Mouse (Mus musculus): ENCODE results near the gene Gm7579. TPM values are rescaled to one million over a fixed set of nuclear protein-coding genes. Genes with fewer than 3 reads are reported as not detected.
"Not testable (repeated sequence)": the region's sequence is repeated elsewhere in the genome, so short reads cannot be mapped to it uniquely, and the experiment has no call there.

Gene Gm7579
- polyA plus RNA-seq, 1 experiment from 2014 or later = not detected

- H3K27ac ChIP-seq; H3K9me3 ChIP-seq; H3K27me3 ChIP-seq (ENCODE audit: insufficient read depth, poor library complexity, severe bottlenecking); DNase-seq (ENCODE audit: low spot score); H3K36me3 ChIP-seq; H3K4me1 ChIP-seq; H3K4me3 ChIP-seq: not testable (repeated sequence)
- 45% methylated on average over 3 of the region's 3 CpGs for WGBS
Observed at GRCm38 (mm10) chr7:142229871-142230270, 18.2 kb downstream of the Gm7579 start, which contains the start of gene Krtap5-5. Gene Krtap5-5 (minus strand): TSS chr7:142229971.

- WGBS = 34% methylated on average over 1 of the region's 1 CpGs
- Histone ChIP-seq H3K4me3 (no peak overlapping the region), H3K36me3 (no peaks in the 10 kb centered on the region), H3K4me1 (no peaks in the 10 kb centered on the region), H3K27me3 (ENCODE audit: insufficient read depth, poor library complexity, severe bottlenecking) (no peaks in the 10 kb centered on the region), H3K27ac (no peak overlapping the region), H3K9me3 (no peaks in the 10 kb centered on the region)
- DNase-seq (ENCODE audit: low spot score) = no peak
Observed at GRCm38 (mm10) chr7:142231540-142231939, 19.9 kb downstream of the Gm7579 start.

GRCm38 (mm10) chr7:142240978-142241377 is 29.3 kb downstream of the Gm7579 start, which contains the start of gene Gm40460:
Gene Gm40460 (minus strand): TSS chr7:142241078.
- no peak within 1 kb of the TSS for H3K27ac ChIP-seq
- 0 out of 2 replicates have a peak, but pooled peaks cover 3% of the 10 kb centered on the region for H3K4me1 ChIP-seq
- no peak within 1 kb of the TSS for H3K4me3 ChIP-seq
- H3K27me3 ChIP-seq (ENCODE audit: insufficient read depth, poor library complexity, severe bottlenecking) = no peaks in the 10 kb centered on the region
- no peaks in the 10 kb centered on the region for H3K36me3 ChIP-seq
- no peaks in the 10 kb centered on the region for H3K9me3 ChIP-seq
- DNase-seq (ENCODE audit: low spot score) = no peak
- 54% methylated on average over 2 of the region's 2 CpGs for WGBS

- 0% methylated on average over 1 of the region's 1 CpGs for WGBS
- H3K27me3 ChIP-seq (ENCODE audit: insufficient read depth, poor library complexity, severe bottlenecking) = peaks cover 8% of the 10 kb centered on the region; the same call in 1 of the 2 replicates
- H3K4me1 ChIP-seq = no peaks in the 10 kb centered on the region
- no peak overlapping the region for H3K27ac ChIP-seq
- DNase-seq (ENCODE audit: low spot score) = no peak
- H3K36me3 ChIP-seq = no peaks in the 10 kb centered on the region
- no peak overlapping the region for H3K4me3 ChIP-seq
- no peaks in the 10 kb centered on the region for H3K9me3 ChIP-seq
Observed at GRCm38 (mm10) chr7:142249824-142250223, 38.2 kb downstream of the Gm7579 start.

- H3K4me3 ChIP-seq = no peak overlapping the region
- no peaks in the 10 kb centered on the region for H3K9me3 ChIP-seq
- H3K4me1 ChIP-seq = peaks cover 3% of the 10 kb centered on the region; the same call in 1 of the 2 replicates
- peaks cover 17% of the 10 kb centered on the region; the same call in 1 of the 2 replicates for H3K27me3 ChIP-seq (ENCODE audit: insufficient read depth, poor library complexity, severe bottlenecking)
- no peak overlapping the region for H3K27ac ChIP-seq
- DNase-seq (ENCODE audit: low spot score) = no peak
- H3K36me3 ChIP-seq = no peaks in the 10 kb centered on the region
- 0% methylated on average over 2 of the region's 2 CpGs for WGBS
Observed at GRCm38 (mm10) chr7:142255517-142255916, 43.9 kb downstream of the Gm7579 start.

- WGBS = 46% methylated on average over 1 of the region's 1 CpGs
- not testable (repeated sequence) for H3K4me1 ChIP-seq; H3K4me3 ChIP-seq; H3K27ac ChIP-seq; H3K27me3 ChIP-seq (ENCODE audit: insufficient read depth, poor library complexity, severe bottlenecking); H3K36me3 ChIP-seq; DNase-seq (ENCODE audit: low spot score); H3K9me3 ChIP-seq
Observed at GRCm38 (mm10) chr7:142258254-142258653, 46.6 kb downstream of the Gm7579 start, which contains the start of gene Gm2431. Gene Gm2431 (minus strand): TSS chr7:142258354.

Other genes starting within 250 kb of the Gm7579 start
- 52.4 and 54.9 TPM in 2 replicates for gene Mob2, start 150.8 kb upstream of the Gm7579 start, polyA plus RNA-seq (2016; fragmentation: Nextera tagmentation; extraction: Ambion mirVana)
- 5.3 and 9.0 TPM in 2 replicates for gene Dusp8, start 116.0 kb upstream of the Gm7579 start, polyA plus RNA-seq (2016; fragmentation: Nextera tagmentation; extraction: Ambion mirVana)
- not detected in 2 replicates for gene Gm45618, start 91.1 kb upstream of the Gm7579 start, polyA plus RNA-seq (2016; fragmentation: Nextera tagmentation; extraction: Ambion mirVana)
- not detected in 2 replicates for gene Gm39115, start 75.8 kb upstream of the Gm7579 start, polyA plus RNA-seq (2016; fragmentation: Nextera tagmentation; extraction: Ambion mirVana)
- gene Gm45337, start 67.3 kb upstream of the Gm7579 start, polyA plus RNA-seq (2016; fragmentation: Nextera tagmentation; extraction: Ambion mirVana) = not detected in 2 replicates
- gene Gm29735, start 54.7 kb upstream of the Gm7579 start, polyA plus RNA-seq (2016; fragmentation: Nextera tagmentation; extraction: Ambion mirVana) = not detected in 2 replicates
- not detected in 2 replicates for gene Gm4553, start 46.1 kb upstream of the Gm7579 start, polyA plus RNA-seq (2016; fragmentation: Nextera tagmentation; extraction: Ambion mirVana)
- gene Krtap5-2, start 35.9 kb upstream of the Gm7579 start, polyA plus RNA-seq (2016; fragmentation: Nextera tagmentation; extraction: Ambion mirVana) = not detected in 2 replicates
- gene Gm10153, start 21.5 kb upstream of the Gm7579 start, polyA plus RNA-seq (2016; fragmentation: Nextera tagmentation; extraction: Ambion mirVana) = not detected in 2 replicates
- gene Krtap5-3, start 10.5 kb upstream of the Gm7579 start, polyA plus RNA-seq (2016; fragmentation: Nextera tagmentation; extraction: Ambion mirVana) = not detected in 2 replicates
- gene Krtap5-5, start 18.1 kb downstream of the Gm7579 start, polyA plus RNA-seq (2016; fragmentation: Nextera tagmentation; extraction: Ambion mirVana) = not detected in 2 replicates
- not detected in 2 replicates for gene Gm40460, start 29.2 kb downstream of the Gm7579 start, polyA plus RNA-seq (2016; fragmentation: Nextera tagmentation; extraction: Ambion mirVana)
- not detected in 2 replicates for gene Gm2431, start 46.5 kb downstream of the Gm7579 start, polyA plus RNA-seq (2016; fragmentation: Nextera tagmentation; extraction: Ambion mirVana)
- gene Gm4559, start 62.5 kb downstream of the Gm7579 start, polyA plus RNA-seq (2016; fragmentation: Nextera tagmentation; extraction: Ambion mirVana) = not detected in 2 replicates
- gene Krtap5-1, start 85.3 kb downstream of the Gm7579 start, polyA plus RNA-seq (2016; fragmentation: Nextera tagmentation; extraction: Ambion mirVana) = not detected in 2 replicates
- gene Krtap5-4, start 91.7 kb downstream of the Gm7579 start, polyA plus RNA-seq (2016; fragmentation: Nextera tagmentation; extraction: Ambion mirVana) = 0.34 TPM in 1 of 2 replicates, not detected in the other
- 7.7 and 12.5 TPM in 2 replicates for gene Ifitm10, start 161.9 kb downstream of the Gm7579 start, polyA plus RNA-seq (2016; fragmentation: Nextera tagmentation; extraction: Ambion mirVana)
- gene Gm49369, start 170.8 kb downstream of the Gm7579 start, polyA plus RNA-seq (2016; fragmentation: Nextera tagmentation; extraction: Ambion mirVana) = 0.55 and 0.92 TPM in 2 replicates
- 293 and 402 TPM in 2 replicates for gene Ctsd, start 176.2 kb downstream of the Gm7579 start, polyA plus RNA-seq (2016; fragmentation: Nextera tagmentation; extraction: Ambion mirVana)
- 0.38 and 1.3 TPM in 2 replicates for gene Syt8, start 223.0 kb downstream of the Gm7579 start, polyA plus RNA-seq (2016; fragmentation: Nextera tagmentation; extraction: Ambion mirVana)
- gene Tnni2, start 229.9 kb downstream of the Gm7579 start, polyA plus RNA-seq (2016; fragmentation: Nextera tagmentation; extraction: Ambion mirVana) = 51.9 and 56.4 TPM in 2 replicates
- gene Lsp1, start 248.9 kb downstream of the Gm7579 start, polyA plus RNA-seq (2016; fragmentation: Nextera tagmentation; extraction: Ambion mirVana) = 32.0 and 36.9 TPM in 2 replicates

Data from heart, embryonic 10.5 days (tissue).